Mouse (Mus musculus) WW6 (cell line): ENCODE results near the gene Cldn17.

ENCODE experiments used
- DNase-seq: peaks from one replicate; pipeline ENCODE4 v3.0.0-alpha.2; 2013; ENCODE audit warnings: low read depth, low spot score

The Cldn17 gene

DNA sequence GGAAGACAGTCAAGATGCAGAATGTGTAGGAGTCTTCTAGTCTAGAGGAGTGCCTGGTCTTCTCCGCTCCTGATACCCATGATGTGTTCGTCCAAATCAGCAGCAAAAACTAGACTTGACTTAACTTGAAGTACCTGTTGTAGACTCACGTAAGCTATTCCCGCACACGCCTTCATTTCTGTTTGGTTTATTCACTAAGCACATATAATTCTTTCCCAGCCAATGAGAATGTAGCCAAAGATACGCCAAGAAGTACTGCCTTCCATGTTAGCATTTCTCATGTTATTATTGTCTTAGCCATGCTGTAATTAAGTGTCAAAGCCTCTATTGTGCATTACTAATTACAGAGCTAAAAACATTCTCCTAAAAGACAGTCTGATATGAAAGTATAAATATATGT is at the start of gene Cldn17:
Gene Cldn17, minus strand, starts transcription at position 101 of the 400 bp plus-strand sequence.
- DNase-seq, result no peak

- DNase-seq, result no peak
Observed at GRCm38 (mm10) chr16:88542488-88542887, 35.7 kb upstream of the Cldn17 start.

- no peak for DNase-seq
Observed at GRCm38 (mm10) chr16:88539841-88540487, 33.2 kb upstream of the Cldn17 start.

- no peak for DNase-seq
Observed at GRCm38 (mm10) chr16:88511348-88511747, 4.6 kb upstream of the Cldn17 start.

GRCm38 (mm10) chr16:88508150-88508549 is 1.4 kb upstream of the Cldn17 start:
- no peak for DNase-seq

DNA sequence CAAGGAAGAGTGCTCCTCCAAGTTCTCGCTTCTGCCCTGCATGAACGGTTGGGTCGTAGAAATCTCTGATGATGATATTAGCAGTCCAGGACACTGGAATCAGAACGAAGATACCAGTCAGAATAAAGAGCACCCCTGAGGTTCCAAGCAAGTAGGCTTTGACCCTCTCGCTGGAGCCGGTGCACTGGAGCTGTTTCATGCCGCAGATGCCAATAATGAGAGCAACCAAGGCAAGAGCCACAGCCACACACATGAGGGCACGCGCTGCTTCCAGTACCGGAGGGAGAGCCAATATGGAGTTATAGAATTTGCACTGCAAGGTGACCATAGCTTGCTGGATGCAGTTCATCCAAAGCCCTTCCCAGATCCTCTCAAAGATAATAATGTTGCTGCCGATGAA is 440 bp downstream of the Cldn17 start:
- no peak for DNase-seq

DNA sequence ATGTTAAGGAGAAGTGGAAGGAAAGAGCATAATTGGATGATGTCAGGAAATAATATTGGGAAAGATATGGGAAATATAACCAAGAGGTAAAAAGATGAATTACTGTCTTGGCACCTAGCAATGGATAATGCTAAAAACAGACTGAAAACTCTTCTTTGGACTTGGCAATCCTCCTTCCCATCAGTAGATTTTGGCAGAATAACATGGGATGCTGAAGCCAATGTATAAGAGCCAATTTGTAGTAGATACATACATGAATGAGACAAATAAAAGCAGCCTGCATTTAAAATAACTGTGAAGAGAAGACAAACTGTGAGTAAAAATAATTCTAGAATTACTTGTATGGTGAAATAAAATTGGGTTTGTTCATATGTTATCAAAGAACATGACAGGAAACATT is 18.7 kb downstream of the Cldn17 start:
- DNase-seq, result no peak

DNA sequence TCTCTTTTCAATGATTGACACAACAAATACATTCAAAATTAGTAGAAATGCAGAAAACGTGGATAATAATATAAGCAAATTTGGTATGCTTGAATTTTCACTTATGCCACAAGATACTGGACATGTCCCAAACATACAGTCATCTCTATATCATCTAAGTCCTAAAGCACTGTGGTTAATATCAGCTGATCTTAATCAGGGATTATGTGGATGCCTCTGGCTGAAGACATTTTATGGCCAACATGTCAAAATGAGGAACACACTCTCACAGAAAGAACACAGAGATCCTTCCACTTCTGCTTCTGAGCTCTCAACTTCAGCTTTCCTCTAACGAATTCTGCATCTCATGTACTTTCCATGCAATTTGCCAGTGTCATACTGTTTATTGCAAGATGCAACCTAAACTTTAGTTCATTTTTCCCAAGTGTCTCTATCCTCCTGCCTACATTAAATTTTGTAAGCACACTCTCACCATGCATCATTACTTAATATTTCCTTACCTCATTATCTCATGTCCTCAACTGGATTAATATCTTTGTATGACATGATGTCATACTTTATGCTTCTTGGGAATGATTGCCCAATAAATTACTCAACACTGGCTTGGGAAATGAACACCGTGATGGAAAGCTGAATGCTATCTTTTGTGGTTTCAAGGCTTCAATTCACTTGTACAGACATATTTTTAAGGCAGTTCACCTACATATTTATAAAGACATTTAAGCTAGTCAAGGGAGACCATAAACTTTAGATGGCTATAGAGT is 26.6 kb downstream of the Cldn17 start:
- no peak for DNase-seq

DNA sequence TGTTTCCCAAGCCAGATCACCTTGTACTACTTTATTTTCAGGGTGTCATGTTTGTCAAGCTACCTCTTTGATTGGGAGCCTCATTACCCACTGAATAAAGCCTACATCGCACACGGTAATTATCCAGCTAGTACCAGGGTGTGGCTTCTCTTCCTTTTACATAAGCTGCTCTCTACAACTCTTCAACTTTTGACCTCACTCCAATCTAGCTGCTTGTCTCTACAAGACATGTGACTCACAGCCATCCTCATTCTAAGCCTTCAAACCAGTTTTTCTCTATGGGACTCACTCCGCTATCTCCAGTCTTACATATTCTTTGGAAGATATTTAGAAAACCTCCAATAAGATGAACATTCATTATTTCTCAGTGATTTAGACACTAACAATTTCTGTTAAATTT is 43.5 kb downstream of the Cldn17 start:
- no peak for DNase-seq
